Mouse (Mus musculus) layer of hippocampus, adult 9-11 months (tissue): ENCODE measurements around the gene Usp11.
A peak's percentile ranks its signal among the peaks of the same experiment; 100 is the strongest.
"Not testable (repeated sequence)": the region's sequence is repeated elsewhere in the genome, so short reads cannot be mapped to it uniquely, and the experiment has no call there.

Experiments used
- DNase-seq: peaks from one replicate; pipeline ENCODE4 v3.0.0; 2022

Usp11 gene

DNA sequence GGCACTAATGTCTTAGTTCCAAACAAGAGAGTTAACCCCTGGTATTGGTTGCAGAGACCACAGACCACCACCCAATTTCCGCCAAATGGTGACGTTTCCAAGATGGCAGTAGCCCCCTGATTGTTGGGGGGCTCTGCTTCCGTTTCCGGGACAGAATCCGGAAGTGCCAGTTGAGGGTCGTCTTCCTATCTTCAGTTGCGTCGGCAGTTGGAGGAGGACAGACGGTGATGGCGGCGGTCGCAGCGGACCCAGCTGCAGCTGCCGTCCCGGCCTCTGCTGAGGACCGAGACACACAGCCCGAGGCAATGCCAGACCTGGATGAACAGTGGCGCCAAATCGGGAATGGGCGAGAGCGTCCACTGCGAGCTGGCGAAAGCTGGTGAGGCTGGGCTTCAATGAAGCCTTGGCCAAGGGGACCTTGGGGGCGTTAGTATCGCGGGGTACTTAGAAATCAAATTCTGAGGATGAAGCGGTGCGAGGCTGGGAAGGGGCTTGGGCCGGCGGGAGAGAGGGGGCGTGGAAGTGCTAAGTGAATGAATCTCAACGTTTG, at the start of gene Usp11:
Gene Usp11, plus strand, starts transcription at position 166 of the 550 bp plus-strand sequence.
- DNase-seq: peak; percentile 42

DNA sequence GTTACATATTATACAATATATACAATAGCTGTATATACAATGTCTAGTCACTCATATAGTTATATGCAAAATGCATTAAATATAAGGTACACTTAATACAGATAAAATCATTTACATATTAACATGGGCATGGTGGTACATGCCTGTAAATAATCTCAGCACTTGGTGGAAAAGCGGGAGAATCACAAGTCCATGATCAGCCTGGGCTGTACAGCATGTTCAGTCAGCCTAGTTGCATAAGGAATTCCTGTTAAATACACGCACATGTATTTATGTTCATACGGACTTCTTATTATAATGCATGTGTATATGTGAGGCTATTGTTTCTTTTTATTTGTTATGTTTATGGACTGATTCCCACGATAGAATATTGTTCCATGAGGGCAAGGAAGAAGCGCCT, 46.1 kb upstream of the Usp11 start:
- DNase-seq: no peak

DNA sequence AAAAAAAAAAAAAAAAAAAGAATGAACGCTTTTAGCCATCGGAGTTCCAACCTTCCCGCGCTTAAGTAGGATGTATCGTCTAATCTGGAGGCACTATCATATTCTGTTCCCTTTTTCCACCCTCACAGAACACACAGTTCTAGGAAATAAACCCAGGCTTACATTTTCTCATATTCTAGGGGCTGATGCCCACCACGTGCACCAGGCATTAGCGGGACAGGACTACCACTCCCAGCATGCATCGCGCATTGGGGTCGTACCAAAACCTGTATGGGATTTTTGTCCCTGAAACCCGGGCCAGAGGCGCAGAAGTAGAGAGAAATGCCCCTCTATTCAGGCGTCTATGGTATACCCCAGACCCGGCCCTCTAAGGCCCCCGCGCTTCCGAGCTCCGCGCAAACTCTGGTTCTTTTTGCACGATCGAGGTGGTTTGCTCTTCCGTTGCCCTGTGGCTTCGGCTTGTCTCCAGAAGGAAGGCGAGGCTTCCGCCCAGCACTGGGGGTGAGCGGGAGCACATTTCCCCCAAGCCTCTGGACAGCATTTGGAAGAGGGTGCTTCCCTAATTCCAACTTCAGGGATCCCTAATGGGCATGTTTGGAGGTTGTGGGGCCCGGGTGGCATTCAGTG, 45.6 kb upstream of the Usp11 start, which contains the start of gene Uba1:
Gene Uba1, plus strand, starts transcription at position 301 of the 627 bp plus-strand sequence.
- DNase-seq: peak; percentile 81

DNA sequence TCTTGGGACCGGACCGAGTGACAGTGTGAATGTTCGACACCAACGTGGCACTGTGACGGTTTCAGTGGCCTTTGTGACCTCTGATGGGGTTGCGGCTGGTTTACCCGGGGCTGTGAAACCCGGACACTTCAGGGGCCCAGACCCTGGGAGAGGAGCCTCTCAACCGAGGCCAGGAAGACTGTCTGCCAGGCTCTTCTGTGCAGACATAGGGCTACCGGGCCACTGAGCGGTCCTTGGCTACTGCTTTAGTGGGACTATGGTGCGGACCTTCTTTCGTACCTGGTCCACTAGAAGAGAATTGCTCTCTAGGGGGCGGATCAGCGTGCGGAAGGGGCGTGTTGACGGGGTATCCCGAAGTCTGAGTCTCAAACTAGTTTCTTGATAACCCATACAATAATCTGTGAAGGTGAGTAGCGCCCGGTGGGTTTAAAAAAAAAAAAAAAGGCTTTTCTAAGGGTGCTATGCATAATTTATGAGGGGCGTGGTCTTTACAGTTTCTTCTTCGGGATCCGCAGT, 44.8 kb upstream of the Usp11 start:
- no peak for DNase-seq

DNA sequence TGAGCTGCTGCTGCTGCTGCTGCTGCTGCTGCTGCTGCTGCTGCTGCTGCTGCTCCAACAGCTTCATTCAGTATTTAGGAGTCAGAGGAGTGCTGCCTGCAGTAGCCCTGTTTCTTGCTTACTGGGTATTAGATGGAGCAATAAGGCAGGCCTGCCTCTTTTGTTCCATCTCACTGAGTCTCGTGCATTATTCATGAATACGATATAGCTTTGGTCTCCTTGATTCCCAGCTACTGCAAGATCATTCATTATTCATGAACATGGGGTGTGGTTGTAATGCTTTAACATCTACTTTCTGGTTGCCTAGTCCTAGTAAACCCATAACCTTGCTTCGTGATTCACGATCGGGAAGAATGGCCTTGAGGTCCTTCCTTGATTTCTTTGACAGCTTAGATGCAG, 41.4 kb upstream of the Usp11 start:
- DNase-seq: peak; percentile 3

DNA sequence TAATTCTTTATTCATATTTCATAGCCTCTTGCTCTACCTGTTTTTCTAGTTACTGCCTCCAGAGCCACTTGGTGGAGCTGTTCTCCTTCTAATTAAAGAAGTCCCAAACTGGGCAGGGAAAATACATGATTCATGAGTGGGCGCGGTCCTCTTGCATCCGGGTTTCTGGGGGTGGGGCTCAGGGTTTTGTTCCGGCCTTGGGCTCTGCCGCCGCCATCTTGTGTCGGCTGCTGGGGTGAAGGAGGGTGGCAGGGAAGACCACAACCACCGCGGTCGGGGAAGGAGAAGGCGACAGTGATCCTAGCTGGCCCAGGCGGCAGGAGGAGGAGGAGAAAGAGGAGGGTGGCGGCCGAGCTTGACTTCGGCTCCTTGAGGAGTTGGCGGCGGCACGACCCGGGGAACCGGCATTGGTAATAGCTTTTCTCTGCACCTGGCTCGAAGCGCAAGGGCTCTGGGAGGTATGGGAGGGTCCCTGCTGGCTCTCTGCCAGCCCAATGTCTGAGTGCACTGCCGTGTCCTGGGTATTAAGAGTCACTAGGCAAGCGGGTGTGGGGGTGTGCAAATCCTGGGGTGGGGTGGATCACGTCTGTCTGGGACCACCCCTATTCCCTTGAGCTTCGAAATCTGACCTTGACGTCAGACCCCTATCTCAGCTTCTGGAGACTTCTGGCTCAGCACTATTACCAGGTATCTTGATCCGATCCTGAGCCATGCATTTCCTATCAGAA, 40.8 kb upstream of the Usp11 start:
- peak; percentile 90 for DNase-seq

DNA sequence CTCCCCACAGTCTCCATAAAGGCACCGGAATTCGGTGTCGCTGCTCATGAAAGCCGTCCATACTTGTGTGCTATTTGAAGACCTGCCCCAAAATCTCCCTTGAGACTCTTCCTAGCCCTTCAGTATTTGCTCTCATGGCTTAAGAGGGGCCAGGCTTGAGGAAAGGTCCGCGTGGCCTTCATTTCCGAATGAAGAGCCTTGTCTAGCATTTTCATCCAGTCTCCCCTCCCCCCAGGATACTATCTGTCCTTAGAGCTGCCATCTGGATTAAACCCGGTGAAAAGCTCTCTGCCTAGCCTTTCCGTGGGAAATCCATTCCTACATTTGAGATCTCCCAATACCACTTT, 40.3 kb upstream of the Usp11 start:
- peak; percentile 9 for DNase-seq

DNA sequence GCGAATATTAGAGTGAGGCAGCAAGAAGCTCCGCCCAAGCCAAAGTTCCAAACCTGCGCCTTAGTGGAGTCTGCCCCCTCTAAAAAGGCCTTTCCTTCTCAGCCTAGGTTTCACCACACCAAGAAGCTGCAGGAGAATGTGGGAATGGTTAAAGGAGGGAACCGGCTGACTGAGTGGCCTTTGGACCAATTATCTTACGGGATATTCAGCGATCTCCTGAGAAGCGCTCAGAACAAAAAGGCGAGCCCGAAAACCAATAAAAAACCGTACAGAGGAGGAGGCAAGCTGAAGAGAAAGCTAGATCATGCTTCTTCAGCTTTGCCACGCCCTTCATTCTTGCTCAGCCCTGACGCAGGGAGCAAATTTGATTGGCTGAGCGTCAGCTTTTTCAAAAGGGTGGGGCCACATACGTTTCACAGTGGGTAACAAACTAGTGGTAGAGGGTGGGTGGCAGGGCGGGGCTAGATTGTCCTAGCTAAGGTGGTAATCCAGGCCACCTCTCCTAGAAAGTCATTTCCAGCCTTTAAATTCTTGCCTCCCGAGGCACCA, 16.1 kb upstream of the Usp11 start, which contains the start of gene Cdk16:
Gene Cdk16, plus strand, starts transcription at position 436 of the 549 bp plus-strand sequence.
- peak; percentile 93 for DNase-seq

DNA sequence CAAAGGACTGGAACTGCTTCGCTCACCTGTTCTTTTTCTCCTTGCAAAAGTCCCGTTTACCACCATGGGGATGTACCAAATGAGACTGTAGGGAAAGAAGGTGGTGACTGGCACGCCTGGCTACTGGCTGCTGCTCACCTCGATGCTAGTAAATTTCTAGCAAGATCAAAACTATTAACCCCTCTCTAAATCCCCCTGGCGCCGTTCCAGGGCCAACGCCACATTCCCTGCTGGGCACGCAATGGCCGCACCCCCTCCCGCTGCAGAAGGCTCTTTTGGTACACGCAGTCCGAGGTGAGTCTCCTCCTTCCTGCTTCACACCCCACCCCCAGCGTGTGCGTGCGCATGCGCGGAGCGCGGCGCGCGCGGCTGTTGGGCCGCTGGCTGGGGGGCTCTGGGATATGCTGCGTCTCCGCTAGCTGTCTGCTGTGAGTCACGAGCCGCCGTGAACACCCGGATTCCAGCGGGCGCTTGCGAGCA, 15.6 kb upstream of the Usp11 start:
- DNase-seq: peak; percentile 86

DNA sequence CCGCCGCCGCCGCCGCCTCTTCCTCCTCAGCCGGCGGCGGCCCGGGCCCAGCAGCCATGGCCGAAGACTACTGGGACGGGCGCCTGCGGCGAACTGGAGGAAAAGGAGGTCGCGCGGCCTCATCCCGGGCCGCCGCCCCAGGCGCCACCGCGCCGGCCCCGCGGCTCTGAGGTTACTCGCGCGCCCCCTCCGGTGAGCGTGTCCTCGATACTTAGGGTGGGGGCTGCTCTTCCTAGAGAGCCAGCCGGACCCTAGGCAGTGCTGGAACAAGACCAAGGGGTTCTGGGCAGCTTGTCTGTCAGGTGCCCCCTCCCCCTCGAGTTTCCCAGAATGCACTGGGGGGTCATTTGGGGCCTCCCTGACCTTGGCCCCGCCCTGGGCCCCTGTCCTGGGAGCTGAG, 15.1 kb upstream of the Usp11 start:
- DNase-seq: peak; percentile 63

DNA sequence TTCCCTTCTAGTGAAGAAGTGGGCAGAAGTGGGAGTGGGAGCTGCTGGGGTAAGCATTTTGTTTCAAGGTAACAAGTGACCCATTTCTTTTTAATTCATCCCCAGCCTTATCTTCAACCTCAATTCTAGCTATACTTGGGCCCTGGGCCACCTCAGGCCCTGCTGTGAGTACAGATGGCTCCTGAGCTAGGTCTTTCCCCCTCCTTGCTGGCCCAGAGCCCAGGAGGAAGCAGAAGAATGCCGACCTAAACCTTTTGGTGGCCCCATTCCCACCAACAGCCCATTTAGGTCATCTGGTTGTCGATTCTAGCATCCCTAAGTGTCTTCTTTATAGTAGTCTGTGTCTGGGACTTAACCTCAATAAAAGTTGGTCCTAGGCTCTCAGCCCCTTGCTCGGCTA, 12.1 kb upstream of the Usp11 start:
- DNase-seq: no peak

DNA sequence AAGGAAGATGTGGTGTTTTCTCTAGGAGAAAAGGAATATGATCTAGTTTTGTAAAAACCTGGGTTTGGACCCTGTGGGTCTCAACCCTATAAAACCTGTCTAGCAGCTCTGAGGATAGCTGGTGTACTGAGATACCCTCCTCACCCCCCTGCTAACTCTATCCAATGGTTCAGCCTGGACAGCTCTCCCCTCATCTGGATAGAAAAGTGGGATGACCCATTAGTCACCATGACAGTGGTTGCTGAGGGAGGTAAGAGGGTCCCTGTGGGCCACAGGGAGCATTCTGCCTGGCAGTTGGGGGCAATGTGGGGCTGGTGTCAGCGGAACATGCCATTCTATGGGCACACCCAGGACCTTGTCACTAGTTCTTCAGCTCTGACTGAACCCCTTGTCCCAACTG, 11.1 kb upstream of the Usp11 start:
- DNase-seq: no peak

DNA sequence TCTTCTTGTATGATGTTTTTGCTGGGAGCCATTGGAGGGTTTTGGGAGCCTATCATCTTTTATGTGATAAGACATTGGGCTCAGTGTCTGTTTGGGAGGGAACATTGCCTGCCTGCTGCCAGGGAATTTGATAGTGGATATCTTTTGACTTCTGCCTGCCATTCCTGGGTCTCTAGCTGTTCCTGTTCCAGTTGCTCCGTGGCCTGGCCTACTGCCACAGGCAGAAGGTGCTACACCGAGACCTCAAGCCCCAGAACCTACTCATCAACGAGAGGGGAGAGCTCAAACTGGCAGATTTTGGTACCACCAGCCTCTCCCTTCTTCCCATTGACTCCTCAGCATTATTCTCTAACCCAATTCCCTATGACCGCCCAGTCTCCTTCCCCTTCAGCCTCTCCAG, 7.9 kb upstream of the Usp11 start:
- no peak for DNase-seq

DNA sequence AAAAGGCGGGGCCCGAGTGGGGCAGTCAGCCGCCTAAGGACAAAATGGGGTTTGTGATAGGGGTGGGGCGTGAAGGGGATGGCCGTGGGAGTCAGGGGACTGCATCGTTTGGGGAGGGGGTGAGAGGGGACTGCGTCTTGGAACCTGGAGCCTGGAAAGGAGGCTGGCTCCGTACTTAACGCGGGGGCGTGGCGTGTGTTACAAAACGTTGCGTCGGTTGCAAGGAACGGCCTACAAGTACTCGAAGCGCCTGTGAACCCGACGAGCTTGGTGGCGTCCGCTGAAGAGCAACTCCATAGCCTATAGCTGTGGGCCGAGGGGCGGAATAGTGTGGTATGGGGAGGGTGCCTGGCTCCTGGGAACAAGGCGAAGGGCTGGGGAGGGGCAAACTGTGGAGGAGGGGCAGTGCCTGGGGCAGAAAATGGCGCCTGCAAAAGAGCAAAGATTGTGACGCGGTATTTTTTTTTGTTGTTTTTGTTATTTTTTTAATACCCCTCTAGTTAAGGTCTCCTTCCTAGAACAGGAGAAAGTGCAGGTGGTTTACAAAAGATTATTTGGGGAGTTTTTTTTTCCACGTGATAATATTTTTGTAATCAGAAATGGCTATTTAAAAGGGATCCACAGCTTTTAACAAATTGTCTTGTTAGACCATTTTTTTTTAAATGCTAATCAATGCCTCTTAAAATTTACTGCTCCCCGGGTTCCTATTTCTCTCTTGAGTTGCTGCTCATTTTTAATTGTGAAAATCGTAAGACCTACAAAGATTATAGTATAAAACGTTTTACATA, 783 bp downstream of the Usp11 start:
- DNase-seq: peak; percentile 89

DNA sequence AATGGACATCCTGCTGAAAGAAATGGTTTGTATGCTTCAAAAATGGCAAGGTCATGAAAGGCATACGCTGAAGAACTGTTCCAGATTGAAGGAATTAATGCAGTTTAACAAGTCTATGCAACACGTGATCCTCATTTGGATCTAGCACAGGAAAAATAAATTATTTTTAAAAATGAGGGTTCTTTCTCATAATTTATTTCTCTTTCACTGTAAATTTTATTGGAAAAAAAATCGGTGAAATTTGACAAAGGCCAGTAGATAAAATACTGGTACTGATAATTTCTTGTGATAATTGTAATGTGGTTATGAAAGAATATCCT, 1.3 kb downstream of the Usp11 start:
- no peak for DNase-seq

DNA sequence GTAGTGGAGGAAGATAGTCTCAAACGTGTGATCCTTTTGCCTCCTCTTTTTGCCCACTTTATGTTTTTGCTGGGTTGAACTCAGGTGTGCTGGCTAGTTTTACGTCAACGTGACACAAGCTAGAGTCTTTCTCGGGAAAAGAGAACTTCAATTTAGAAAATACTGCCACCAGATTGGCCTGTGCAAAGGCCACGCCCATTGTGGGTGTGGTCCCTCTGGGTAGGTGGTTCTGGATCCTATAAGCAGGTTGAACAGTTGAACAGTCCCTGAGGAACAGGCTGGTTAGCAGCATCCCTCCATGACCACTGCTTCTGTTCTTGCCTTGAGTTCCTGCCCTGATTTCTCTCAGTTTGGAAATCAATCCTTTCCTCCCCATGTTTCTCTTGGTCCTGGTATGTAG, 25.0 kb downstream of the Usp11 start:
- DNase-seq: no peak

DNA sequence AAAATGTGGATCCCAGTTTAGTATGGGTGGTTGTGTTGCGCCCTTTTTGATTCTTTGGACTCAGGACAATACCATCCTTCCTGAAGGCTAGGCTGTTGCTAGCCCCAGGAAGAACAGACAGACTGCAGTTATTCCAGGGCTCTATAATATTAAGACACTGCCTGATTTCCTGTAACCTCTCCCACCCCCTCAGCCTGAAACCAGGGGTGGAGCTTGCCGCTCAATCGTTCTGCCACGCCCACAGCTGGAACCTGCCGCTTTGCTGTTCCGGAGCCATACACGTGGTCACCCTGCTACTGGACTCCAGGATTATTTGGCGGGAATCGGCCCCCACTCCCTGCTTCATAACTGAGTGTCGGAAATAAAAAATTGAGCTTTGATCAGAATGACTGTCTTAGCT, 26.3 kb downstream of the Usp11 start:
- DNase-seq: not testable (repeated sequence)

DNA sequence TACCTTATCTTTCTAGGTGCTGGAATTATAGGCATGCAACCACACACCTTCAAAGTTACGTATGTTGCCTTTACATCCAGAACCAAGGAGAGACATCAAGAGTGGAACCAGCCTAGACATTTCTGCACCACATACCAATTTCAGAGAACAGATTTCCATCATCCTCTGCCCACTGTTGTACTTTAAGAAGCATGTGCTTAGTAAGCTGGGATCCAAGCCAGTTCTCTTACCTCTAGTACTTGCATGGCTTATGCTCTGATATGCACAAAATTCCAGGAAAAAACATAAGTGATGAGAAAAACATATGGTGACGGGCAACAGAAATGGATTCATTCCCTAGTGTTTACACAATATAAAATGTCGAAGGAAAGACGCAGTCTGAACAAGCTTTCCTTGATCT, 32.8 kb downstream of the Usp11 start:
- peak; percentile 33 for DNase-seq

DNA sequence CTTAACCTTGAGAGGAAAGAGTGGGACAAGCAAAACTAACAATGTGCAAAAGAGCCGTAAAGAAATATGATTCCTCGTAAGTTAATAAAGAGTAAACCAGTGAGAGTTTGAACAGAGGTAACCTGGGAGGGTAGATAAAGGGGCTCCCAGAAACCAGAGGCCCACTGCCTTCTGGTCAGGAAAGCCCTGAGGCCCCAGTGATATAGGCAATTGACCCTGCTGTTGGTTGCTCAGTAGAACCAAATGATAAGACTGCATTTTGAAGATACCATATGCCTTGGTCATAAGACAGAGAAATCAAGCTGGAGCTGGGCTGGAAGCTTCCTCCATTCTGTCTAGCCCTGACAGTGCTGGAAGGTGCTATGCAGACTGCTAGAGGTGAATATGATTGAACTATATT, 45.1 kb downstream of the Usp11 start:
- DNase-seq: no peak

DNA sequence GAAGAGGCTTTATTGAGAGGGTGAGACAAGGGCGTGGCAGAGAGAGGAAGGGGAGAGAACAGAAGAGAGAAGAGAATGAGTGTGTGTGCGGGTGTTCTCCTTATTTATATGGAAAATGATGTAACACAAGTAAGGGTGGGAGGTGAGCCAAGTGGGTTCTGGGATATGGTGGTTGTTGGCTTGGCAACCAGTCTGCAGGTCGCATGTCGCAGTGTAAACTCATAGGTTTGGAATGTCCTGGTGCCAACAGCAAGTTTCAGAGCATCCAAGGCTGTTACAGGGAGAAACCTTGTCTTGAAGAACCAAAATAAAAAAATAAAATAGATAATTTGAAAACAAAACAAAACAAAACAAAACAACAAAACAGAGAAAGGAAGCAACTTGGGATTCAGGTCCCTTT, 57.5 kb downstream of the Usp11 start:
- DNase-seq: no peak
